Mouse (Mus musculus) CH12.LX (cell line): Measurements from ENCODE around the gene Pofut2. TPM values are rescaled to one million over a fixed set of nuclear protein-coding genes. Genes with fewer than 3 reads are reported as not detected.
A peak's percentile ranks its signal among the peaks of the same experiment; 100 is the strongest.

Experiments
- DNase-seq: peaks from one replicate; pipeline ENCODE4 v3.0.0-alpha.2; 2013; ENCODE audit errors: extremely low read depth
- H3K27ac ChIP-seq: 2 replicates; pipeline ENCODE4 v1.5.1; 2012; ENCODE audit warnings: low read depth, mild to moderate bottlenecking, control low read depth, moderate library complexity; ENCODE audit not compliant: insufficient read depth
- H3K27me3 ChIP-seq: replicated peaks from 2 replicates; pipeline ENCODE3; 2012; ENCODE audit warnings: inconsistent platforms
- H3K36me3 ChIP-seq, 2 experiments: replicated peaks in 1 of 2; 2 replicates each; pipeline versions ENCODE3 to v1.6.1; 2012; ENCODE audit warnings: inconsistent platforms in 1 of 2, low read length in 1 of 2, mild to moderate bottlenecking in 1 of 2, mixed read lengths in 1 of 2, moderate library complexity in 1 of 2; ENCODE audit not compliant: control insufficient read depth in 1 of 2, insufficient read depth in 1 of 2
- H3K4me1 ChIP-seq, 2 experiments: 2 replicates each; pipeline ENCODE4 v1.6.1; 2012; ENCODE audit warnings: inconsistent platforms in 1 of 2, moderate library complexity in 1 of 2; ENCODE audit not compliant: insufficient read depth in 2 of 2, control insufficient read depth in 1 of 2
- H3K4me2 ChIP-seq: 2 replicates; pipeline ENCODE4 v1.6.1; 2012; ENCODE audit warnings: low read depth, mild to moderate bottlenecking, control low read depth; ENCODE audit not compliant: poor library complexity, insufficient read depth, severe bottlenecking
- H3K4me3 ChIP-seq, 3 experiments: fragments of 150-350 bp in 1 of 3; sonication (generic) in 1 of 3; replicated peaks in 1 of 3; 2 replicates each; pipeline versions ENCODE3 to v1.5.1; 2011 to 2012; ENCODE audit warnings: low read depth in 2 of 3, low read length in 2 of 3, mild to moderate bottlenecking in 2 of 3, moderate library complexity in 2 of 3, control low read depth in 1 of 3, improper control_type of control experiment in 1 of 3, inconsistent platforms in 1 of 3, mixed read lengths in 1 of 3; ENCODE audit not compliant: poor library complexity in 1 of 3
- H3K79me2 ChIP-seq: replicated peaks from 2 replicates; pipeline ENCODE4 v1.6.1; 2012; ENCODE audit warnings: mild to moderate bottlenecking, moderate library complexity; ENCODE audit not compliant: control insufficient read depth, poor library complexity, insufficient read depth, severe bottlenecking; ENCODE audit errors: extremely low read depth
- H3K9ac ChIP-seq: 2 replicates; pipeline ENCODE4 v1.6.1; 2012; ENCODE audit warnings: low read depth, mild to moderate bottlenecking, control low read depth, moderate library complexity; ENCODE audit not compliant: insufficient read depth
- H3K9me3 ChIP-seq: replicated peaks from 2 replicates; pipeline ENCODE3; 2012; ENCODE audit warnings: low read length, inconsistent platforms, mixed read lengths
- BHLHE40 ChIP-seq: IDR thresholded peaks from 2 replicates; pipeline ENCODE4 v1.6.1; 2011; ENCODE audit warnings: mild to moderate bottlenecking, low read depth, low read length, improper control_type of control experiment
- CHD1 ChIP-seq: IDR thresholded peaks from 2 replicates; pipeline ENCODE4 v1.6.1; 2012; ENCODE audit warnings: low read depth, low read length, improper control_type of control experiment, inconsistent platforms
- CTCF ChIP-seq, 2 experiments: IDR thresholded peaks in 1 of 2; conservative IDR thresholded peaks in 1 of 2; 2 replicates each; pipeline ENCODE4 v1.5.1; 2011 to 2012; ENCODE audit warnings: low read depth in 2 of 2, low read length in 2 of 2, improper control_type of control experiment in 1 of 2, inconsistent platforms in 1 of 2, mild to moderate bottlenecking in 1 of 2, moderate library complexity in 1 of 2
- E2F4 ChIP-seq: IDR thresholded peaks from 2 replicates; pipeline ENCODE4 v1.6.1; 2011; ENCODE audit warnings: low read depth, low read length, improper control_type of control experiment; ENCODE audit not compliant: insufficient replicate concordance
- EP300 ChIP-seq: IDR thresholded peaks from 2 replicates; pipeline ENCODE4 v1.6.1; 2011; ENCODE audit warnings: low read length, improper control_type of control experiment
- ETS1 ChIP-seq: conservative IDR thresholded peaks from 2 replicates; pipeline ENCODE4 v1.6.1; 2012; ENCODE audit warnings: low read depth, mild to moderate bottlenecking, inconsistent platforms, low read length, improper control_type of control experiment, moderate library complexity
- HCFC1 ChIP-seq: IDR thresholded peaks from 2 replicates; pipeline ENCODE4 v1.6.1; 2012; ENCODE audit warnings: low read depth, mild to moderate bottlenecking, inconsistent platforms, low read length, improper control_type of control experiment
- IRF4 ChIP-seq: IDR thresholded peaks from 2 replicates; pipeline ENCODE4 v1.6.1; 2014; ENCODE audit warnings: low read depth, mild to moderate bottlenecking, inconsistent platforms, low read length, improper control_type of control experiment
- JUND ChIP-seq: conservative IDR thresholded peaks from 2 replicates; pipeline ENCODE4 v1.6.1; 2011; ENCODE audit warnings: low read depth, low read length, improper control_type of control experiment
- KAT2A ChIP-seq: IDR thresholded peaks from 2 replicates; pipeline ENCODE4 v1.6.1; 2012; ENCODE audit warnings: low read length, improper control_type of control experiment, inconsistent platforms; ENCODE audit not compliant: insufficient replicate concordance
- MXI1 ChIP-seq: IDR thresholded peaks from 2 replicates; pipeline ENCODE4 v1.6.1; 2011; ENCODE audit warnings: mild to moderate bottlenecking, low read depth, low read length, improper control_type of control experiment
- MYC ChIP-seq: IDR thresholded peaks from 2 replicates; pipeline ENCODE4 v1.6.1; 2011; ENCODE audit warnings: low read depth, mild to moderate bottlenecking, improper control_type of control experiment, low read length
- NELFE ChIP-seq: IDR thresholded peaks from 2 replicates; pipeline ENCODE4 v1.6.1; 2011; ENCODE audit warnings: low read depth, low read length, improper control_type of control experiment
- NRF1 ChIP-seq: IDR thresholded peaks from 2 replicates; pipeline ENCODE4 v1.6.1; 2014; ENCODE audit warnings: low read depth, mild to moderate bottlenecking, inconsistent platforms, low read length, improper control_type of control experiment, moderate library complexity
- POLR2A ChIP-seq: IDR thresholded peaks from 2 replicates; pipeline ENCODE4 v1.6.1; 2011; ENCODE audit warnings: low read depth, mild to moderate bottlenecking, improper control_type of control experiment, low read length
- POLR2AphosphoS2 ChIP-seq: IDR thresholded peaks from 2 replicates; pipeline ENCODE4 v1.6.1; 2011; ENCODE audit warnings: low read depth, low read length, improper control_type of control experiment
- RAD21 ChIP-seq: IDR thresholded peaks from 2 replicates; pipeline ENCODE4 v1.6.1; 2011; ENCODE audit warnings: low read depth, mild to moderate bottlenecking, low read length, improper control_type of control experiment, moderate library complexity
- RCOR1 ChIP-seq: conservative IDR thresholded peaks from 2 replicates; pipeline ENCODE4 v1.6.1; 2012; ENCODE audit warnings: low read depth, mild to moderate bottlenecking, inconsistent platforms, low read length, improper control_type of control experiment
- SIN3A ChIP-seq: IDR thresholded peaks from 2 replicates; pipeline ENCODE4 v1.6.1; 2012; ENCODE audit warnings: low read length, improper control_type of control experiment, inconsistent platforms
- SMC3 ChIP-seq: IDR thresholded peaks from 2 replicates; pipeline ENCODE4 v1.6.1; 2011; ENCODE audit warnings: low read depth, low read length, improper control_type of control experiment
- UBTF ChIP-seq: IDR thresholded peaks from 2 replicates; pipeline ENCODE4 v1.6.1; 2012; ENCODE audit warnings: low read depth, mild to moderate bottlenecking, inconsistent platforms, low read length, improper control_type of control experiment, moderate library complexity
- USF1 ChIP-seq: IDR thresholded peaks from 2 replicates; pipeline ENCODE4 v1.6.1; 2014; ENCODE audit warnings: low read depth, mild to moderate bottlenecking, inconsistent platforms, low read length, improper control_type of control experiment
- ZC3H11A ChIP-seq: IDR thresholded peaks from 2 replicates; pipeline ENCODE4 v1.6.1; 2012; ENCODE audit warnings: low read depth, mild to moderate bottlenecking, inconsistent platforms, low read length, improper control_type of control experiment
- ZNF384 ChIP-seq: IDR thresholded peaks from 2 replicates; pipeline ENCODE4 v1.6.1; 2012; ENCODE audit warnings: low read depth, low read length, improper control_type of control experiment, inconsistent platforms
- dilution Hi-C: fragments of 300-500 bp; cut with MboI; formaldehyde crosslinking; loops from 2 replicates; pipeline ENCODE4 v1.14.3; 2020; ENCODE audit warnings: low sequenced_read_pairs; ENCODE audit not compliant: extremely low pct_unique_long_range_greater_than_20kb, extremely low pct_ligation_motif_present
- in situ Hi-C: fragments of 300-500 bp; cut with MboI; formaldehyde crosslinking; loops from 3 replicates; pipeline ENCODE4 v1.14.3; 2019; ENCODE audit warnings: low sequenced_read_pairs, low pct_ligation_motif_present, low pct_unique_long_range_greater_than_20kb, mixed read lengths
- polyA plus RNA-seq: library from polyadenylated mRNA; unstranded; fragments of >175 nt; gene quantifications from 2 replicates; pipeline ENCODE4 v1.2.1, GENCODE M21; 2012; ENCODE audit warnings: low read depth; ENCODE audit not compliant: insufficient read length
- total RNA-seq, 2 experiments: library from RNA; depleted of rRNA; stranded (reverse); fragments of 300-350 nt in 1 of 2; fragments of >200 nt in 1 of 2; gene quantifications; 2 replicates each; pipeline ENCODE4 v1.2.3; 2012 to 2014

Gene Pofut2
- total and polyA plus RNA-seq, 3 experiments, result 13.6 to 23.4 (median 22.0) TPM

- Histone ChIP-seq H3K27me3 (peaks cover 90% of the 10 kb centered on the region), H3K4me2 (no peak overlapping the region), H3K9me3 (no peaks in the 10 kb centered on the region), H3K4me3 (no peak overlapping the region), H3K36me3 (no peaks in the 10 kb centered on the region), H3K4me1 (no peaks in the 10 kb centered on the region), H3K79me2 (no peaks in the 10 kb centered on the region), H3K27ac (no peak overlapping the region), H3K9ac (no peak overlapping the region)
- TF ChIP-seq BHLHE40 (no peak), ETS1 (no peak)
- dilution Hi-C loops (no loop called here), in situ Hi-C loops (loop anchor here (5.0 kb wide), 1 partner anchor 119 kb away; no protein-coding TSS in a partner anchor)
- DNase-seq, result no peak
Measured at GRCm38 (mm10) chr10:77251223-77251783, 7.7 kb upstream of the Pofut2 start.

DNA sequence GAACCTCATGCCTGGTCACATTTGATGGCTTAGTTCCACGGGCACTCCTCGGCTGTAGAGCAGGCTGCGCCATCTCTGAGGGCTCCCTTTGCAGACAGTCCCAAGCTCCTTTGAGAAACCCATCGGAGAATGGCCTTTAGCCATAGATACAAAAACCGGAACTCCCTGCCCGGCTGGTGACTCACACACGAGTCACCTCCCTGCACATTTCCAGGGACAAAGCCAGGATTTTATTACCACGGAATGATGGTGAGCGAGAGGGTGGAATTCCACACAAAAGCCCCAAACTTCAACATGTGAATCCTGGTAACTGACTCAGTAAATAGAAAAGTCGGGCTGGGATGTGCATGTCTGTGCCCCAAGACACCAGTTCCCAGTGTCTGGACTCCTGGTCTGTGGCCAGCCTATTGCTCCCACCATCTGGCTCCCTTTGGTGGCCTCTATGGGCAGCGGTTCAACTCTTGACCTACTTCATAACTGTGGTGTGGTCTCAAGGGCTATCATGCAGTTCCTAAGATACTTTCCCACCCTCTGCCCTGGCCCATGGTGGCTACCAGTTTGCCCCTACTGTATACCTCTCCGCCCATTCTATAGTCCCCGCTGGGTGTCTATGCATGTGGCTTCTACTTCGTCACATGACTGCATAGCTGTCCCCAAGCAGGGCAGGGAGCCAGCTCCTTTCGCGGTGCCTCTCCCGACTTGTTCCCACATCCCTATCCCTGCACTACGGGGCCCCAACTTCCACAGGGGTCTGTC lies 7.1 kb upstream of the Pofut2 start:
- no peak for DNase-seq

GRCm38 (mm10) chr10:77252790-77253189 lies 6.2 kb upstream of the Pofut2 start:
- dilution Hi-C loops, result no loop called here
- Histone ChIP-seq H3K27me3 (peaks cover 85% of the 10 kb centered on the region), H3K4me3 (no peak overlapping the region), H3K79me2 (no peaks in the 10 kb centered on the region), H3K9ac (no peak overlapping the region), H3K4me2 (no peak overlapping the region), H3K36me3 (no peaks in the 10 kb centered on the region), H3K9me3 (no peaks in the 10 kb centered on the region), H3K27ac (no peak overlapping the region), H3K4me1 (no peaks in the 10 kb centered on the region)
- in situ Hi-C loops, result loop anchor here (5.0 kb wide), 1 partner anchor 120 kb away; no protein-coding TSS in a partner anchor
- peak; percentile 64 for DNase-seq
- TF ChIP-seq UBTF (no peak), RAD21 (peak; percentile 83), POLR2A (no peak), HCFC1 (no peak), NELFE (peak; percentile 23; the same call in 1 of the 2 replicates), KAT2A (no peak), SMC3 (peak; percentile 91), MYC (no peak), IRF4 (0 out of 2 replicates have a peak, but pooled peaks have one; percentile 23), CTCF (conservative IDR thresholded peaks at IDR 0.05 in 1 of 2, IDR thresholded peaks at IDR 0.05 in 1 of 2; ENCODE audit: low read depth in 2 of 2, low read length in 2 of 2) (peak; percentile 88 to 94), ZC3H11A (peak; percentile 32; the same call in 1 of the 2 replicates), JUND (no peak)

More for the DNA sequence above, 7.1 kb upstream of the Pofut2 start:
- TF ChIP-seq USF1 (no peak), UBTF (no peak), CHD1 (no peak), EP300 (no peak), E2F4 (no peak), POLR2AphosphoS2 (no peak), MXI1 (no peak), NRF1 (no peak), MYC (no peak), RCOR1 (no peak), SIN3A (no peak), KAT2A (no peak), ZNF384 (no peak), JUND (no peak)
- in situ Hi-C loops, result loop anchor here (5.0 kb wide), 1 partner anchor 120 kb away; no protein-coding TSS in a partner anchor
- peaks cover 87% of the 10 kb centered on the region for H3K27me3 ChIP-seq
- no peaks in the 10 kb centered on the region for H3K4me1 ChIP-seq
- no peak overlapping the region for H3K4me3 ChIP-seq
- no peaks in the 10 kb centered on the region for H3K36me3 ChIP-seq
- H3K27ac ChIP-seq, result no peak overlapping the region
- H3K9me3 ChIP-seq, result no peaks in the 10 kb centered on the region
- no peak overlapping the region for H3K9ac ChIP-seq
- no peaks in the 10 kb centered on the region for H3K79me2 ChIP-seq
- no peak overlapping the region for H3K4me2 ChIP-seq
- dilution Hi-C loops, result no loop called here
